Mouse (Mus musculus) myocyte (in vitro differentiated cells): ENCODE data around the gene Itpr1. TPM values are rescaled to one million over a fixed set of nuclear protein-coding genes. Genes with fewer than 3 reads are reported as not detected.

ENCODE experiments used
- H3K27me3 ChIP-seq: one replicate; pipeline ENCODE4 v1.6.1; 2011; ENCODE audit not compliant: control insufficient read depth, insufficient read depth, insufficient read length
- H3K36me3 ChIP-seq: one replicate; pipeline ENCODE4 v1.6.1; 2011; ENCODE audit not compliant: control insufficient read depth, insufficient read depth
- H3K4me2 ChIP-seq: one replicate; pipeline ENCODE4 v1.6.1; 2011; ENCODE audit warnings: low read depth, control low read depth
- H3K4me3 ChIP-seq: one replicate; pipeline ENCODE4 v1.5.1; 2011; ENCODE audit warnings: mild to moderate bottlenecking, control low read depth, moderate library complexity
- H3K79me2 ChIP-seq: one replicate; pipeline ENCODE4 v1.6.1; 2011; ENCODE audit not compliant: control insufficient read depth, insufficient read depth
- H3ac ChIP-seq: one replicate; pipeline ENCODE4 v1.6.1; 2011; ENCODE audit not compliant: control insufficient read depth, insufficient read length
- CEBPB ChIP-seq: IDR thresholded peaks from 2 replicates; pipeline ENCODE4 v1.6.1; 2011; ENCODE audit warnings: mild to moderate bottlenecking, moderate library complexity; ENCODE audit not compliant: poor library complexity, insufficient read depth, severe bottlenecking
- E2F4 ChIP-seq: IDR thresholded peaks from one replicate; pipeline ENCODE4 v1.6.1; 2011; ENCODE audit warnings: mild to moderate bottlenecking, control low read depth, moderate library complexity; ENCODE audit not compliant: insufficient read depth
- MAX ChIP-seq: IDR thresholded peaks from one replicate; pipeline ENCODE4 v1.6.1; 2011; ENCODE audit warnings: low read depth, mild to moderate bottlenecking, control low read depth
- MYOD1 ChIP-seq, 3 experiments: IDR thresholded peaks; one replicate each; pipeline ENCODE4 v1.6.1; 2011; ENCODE audit warnings: control low read depth in 2 of 3, low read depth in 2 of 3, mild to moderate bottlenecking in 2 of 3, moderate library complexity in 1 of 3; ENCODE audit not compliant: insufficient read length in 2 of 3, control insufficient read depth in 1 of 3
- MYOG ChIP-seq, 3 experiments: IDR thresholded peaks; one replicate each; pipeline ENCODE4 v1.6.1; 2011; ENCODE audit warnings: control low read depth in 2 of 3, low read depth in 2 of 3, mild to moderate bottlenecking in 2 of 3; ENCODE audit not compliant: insufficient read length in 2 of 3, control insufficient read depth in 1 of 3, insufficient read depth in 1 of 3
- POLR2A ChIP-seq: IDR thresholded peaks from one replicate; pipeline ENCODE4 v1.6.1; 2011; ENCODE audit warnings: low read depth, mild to moderate bottlenecking, control low read depth, moderate library complexity; ENCODE audit not compliant: insufficient read length
- POLR2AphosphoS2 ChIP-seq: IDR thresholded peaks from one replicate; pipeline ENCODE4 v1.6.1; 2011; ENCODE audit warnings: low read depth, control low read depth; ENCODE audit not compliant: insufficient read length
- REST ChIP-seq: IDR thresholded peaks from one replicate; pipeline ENCODE4 v1.6.1; 2011; ENCODE audit warnings: mild to moderate bottlenecking, control low read depth, moderate library complexity; ENCODE audit not compliant: insufficient read depth, insufficient read length
- SRF ChIP-seq: IDR thresholded peaks from one replicate; pipeline ENCODE4 v1.6.1; 2011; ENCODE audit warnings: low read depth; ENCODE audit not compliant: control insufficient read depth, insufficient read length
- TCF12 ChIP-seq: IDR thresholded peaks from one replicate; pipeline ENCODE4 v1.6.1; 2011; ENCODE audit warnings: mild to moderate bottlenecking, control low read depth; ENCODE audit not compliant: poor library complexity, insufficient read depth, severe bottlenecking
- TCF3 ChIP-seq: IDR thresholded peaks from one replicate; pipeline ENCODE4 v1.6.1; 2011; ENCODE audit warnings: low read depth, control low read depth; ENCODE audit not compliant: insufficient read length
- USF1 ChIP-seq: IDR thresholded peaks from one replicate; pipeline ENCODE4 v1.6.1; 2011; ENCODE audit warnings: low read depth, mild to moderate bottlenecking, control low read depth, moderate library complexity
- polyA plus RNA-seq: library from polyadenylated mRNA; unstranded; fragments of >200 nt; fragmentation: generic; extraction: Trizol; gene quantifications from one replicate; pipeline ENCODE4 v1.2.1, GENCODE M21; 2012; ENCODE audit warnings: missing spikeins

Itpr1 gene
- polyA plus RNA-seq, 1 experiment, result 3.1 TPM

DNA sequence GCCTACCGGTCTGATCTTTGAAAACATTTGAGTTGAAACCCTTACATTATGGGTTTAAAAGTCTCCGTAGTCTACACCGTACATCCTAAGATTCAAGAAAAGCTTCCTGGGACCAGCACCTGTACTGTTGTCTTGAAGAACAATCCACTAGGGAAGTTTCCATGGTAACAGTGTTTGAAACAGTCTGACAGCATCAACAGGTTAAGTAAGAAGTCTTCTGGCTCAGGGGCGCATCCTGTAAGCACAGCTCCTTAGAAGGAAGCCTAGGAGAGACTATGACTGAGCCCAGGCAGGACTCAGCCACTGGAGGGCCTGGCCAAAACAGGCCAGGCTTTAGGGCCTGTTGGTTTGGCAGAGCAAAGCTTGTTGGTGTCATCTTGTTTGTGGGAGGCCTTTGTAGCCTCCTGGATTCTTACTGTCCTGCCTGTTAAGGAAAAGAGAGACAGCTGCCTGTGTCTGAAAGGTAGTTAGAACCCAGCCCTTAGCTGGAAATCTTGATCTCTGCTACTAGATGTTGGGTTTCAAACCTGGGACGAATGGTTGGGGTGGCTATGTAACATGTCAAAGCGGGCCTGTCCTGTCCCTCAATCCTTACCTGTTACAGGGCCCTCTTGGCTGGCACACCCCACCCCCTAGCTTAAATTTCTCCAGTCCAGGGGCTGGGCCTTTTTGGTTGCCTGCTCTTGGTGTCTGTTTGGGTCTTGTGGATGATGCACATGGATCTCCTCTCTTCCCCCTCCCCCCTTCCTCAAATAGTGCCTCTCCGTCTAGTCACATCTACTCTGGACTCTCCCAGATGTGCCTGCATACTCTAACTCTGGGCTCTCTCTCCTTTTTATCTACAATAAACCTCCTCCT is 242.3 kb downstream of the Itpr1 start:
- no peak for TF ChIP-seq MYOG (IDR thresholded peaks at IDR 0.05; ENCODE audit: control insufficient read depth in 1 of 3, insufficient read depth in 1 of 3, insufficient read length in 2 of 3, low read depth in 2 of 3)
- TF ChIP-seq TCF12, result no peak
- no peak for TF ChIP-seq TCF3
- no peak for TF ChIP-seq E2F4
- TF ChIP-seq POLR2A, result no peak
- TF ChIP-seq POLR2AphosphoS2, result no peak
- TF ChIP-seq REST, result no peak
- no peak for TF ChIP-seq MAX
- TF ChIP-seq MYOD1 (IDR thresholded peaks at IDR 0.05; ENCODE audit: control insufficient read depth in 1 of 3, insufficient read length in 2 of 3, low read depth in 2 of 3), result no peak
- TF ChIP-seq USF1, result no peak
- TF ChIP-seq CEBPB, result no peak
- no peak for TF ChIP-seq SRF
- H3K4me2 ChIP-seq, result no peak overlapping the region
- no peak overlapping the region for H3ac ChIP-seq
- no peaks in the 10 kb centered on the region for H3K36me3 ChIP-seq
- H3K4me3 ChIP-seq, result no peak overlapping the region
- no peaks in the 10 kb centered on the region for H3K79me2 ChIP-seq
- H3K27me3 ChIP-seq, result no peaks in the 10 kb centered on the region

DNA sequence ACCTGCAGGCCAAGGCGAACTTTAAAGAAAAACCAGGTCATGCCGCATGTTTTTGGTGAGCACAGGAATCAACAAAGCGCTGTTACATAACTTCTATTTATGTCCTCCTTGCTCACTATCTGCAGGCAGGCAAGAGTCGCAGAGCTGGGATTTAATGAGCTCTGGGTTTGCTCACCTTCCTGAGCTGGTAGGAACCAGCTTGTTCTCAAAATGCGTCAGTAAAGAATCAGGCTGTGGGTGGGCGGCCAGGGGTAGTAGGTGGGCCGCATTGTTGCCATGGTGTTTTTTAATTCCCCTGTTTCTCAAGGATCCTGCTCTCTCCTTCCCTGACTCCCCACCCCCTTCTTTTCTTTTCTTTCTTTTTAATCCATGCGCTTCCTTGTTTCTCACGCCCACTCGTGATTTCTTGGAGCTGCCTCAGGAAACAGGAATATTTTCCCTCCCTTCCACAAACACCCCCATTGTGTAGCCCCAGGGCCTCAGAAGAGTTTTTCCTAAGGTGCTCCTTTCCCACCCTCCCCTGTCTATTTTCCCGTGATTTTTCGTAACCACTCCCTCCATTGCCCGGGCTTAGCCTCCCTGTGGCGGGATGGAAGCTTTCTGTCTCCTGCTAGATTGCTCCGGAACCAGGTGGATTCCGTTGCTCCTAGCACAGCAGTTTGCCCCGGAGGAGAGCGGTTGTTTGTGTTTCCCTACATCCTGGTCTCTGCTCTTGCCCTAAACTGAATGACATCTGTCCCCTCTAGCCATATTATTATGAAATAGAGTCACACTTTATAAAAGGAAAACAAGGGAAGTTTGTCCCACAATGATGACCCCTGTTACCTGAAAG is 243.6 kb downstream of the Itpr1 start:
- no peaks in the 10 kb centered on the region for H3K27me3 ChIP-seq
- no peak overlapping the region for H3K4me3 ChIP-seq
- H3K36me3 ChIP-seq, result no peaks in the 10 kb centered on the region
- H3ac ChIP-seq, result no peak overlapping the region
- TF ChIP-seq MYOD1 (IDR thresholded peaks at IDR 0.05; ENCODE audit: control insufficient read depth in 1 of 3, insufficient read length in 2 of 3, low read depth in 2 of 3) (no peak), TCF3 (no peak), POLR2AphosphoS2 (no peak), E2F4 (no peak), TCF12 (no peak), USF1 (no peak), REST (no peak), SRF (no peak), MAX (no peak), POLR2A (no peak), MYOG (IDR thresholded peaks at IDR 0.05; ENCODE audit: control insufficient read depth in 1 of 3, insufficient read depth in 1 of 3, insufficient read length in 2 of 3, low read depth in 2 of 3) (no peak), CEBPB (no peak)
- H3K79me2 ChIP-seq, result no peaks in the 10 kb centered on the region
- H3K4me2 ChIP-seq, result peak overlapping the region; percentile 69

DNA sequence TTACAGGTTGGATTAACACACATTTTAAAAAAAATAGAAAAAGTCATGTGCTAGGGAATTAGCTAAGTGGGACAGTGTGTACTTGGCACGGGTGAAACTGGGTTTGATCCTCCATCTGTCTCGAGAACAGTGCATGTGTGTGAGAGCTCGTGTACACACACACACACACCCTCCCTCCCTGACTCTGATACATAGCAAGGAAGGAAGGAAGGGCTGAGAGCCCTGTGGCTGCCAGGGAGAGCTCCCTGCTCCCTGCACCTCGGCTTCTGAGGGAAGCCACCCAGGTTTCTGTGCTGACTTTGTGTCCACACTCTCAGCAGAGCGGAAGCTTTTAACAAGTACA is 244.1 kb downstream of the Itpr1 start:
- H3K27me3 ChIP-seq, result no peaks in the 10 kb centered on the region
- no peak overlapping the region for H3K4me3 ChIP-seq
- TF ChIP-seq POLR2A (peak; percentile 38), REST (no peak), CEBPB (no peak), TCF12 (no peak), TCF3 (no peak), MYOD1 (IDR thresholded peaks at IDR 0.05; ENCODE audit: control insufficient read depth in 1 of 3, insufficient read length in 2 of 3, low read depth in 2 of 3) (peak in 1 of 3 experiments; percentile 2)
- H3K36me3 ChIP-seq, result no peaks in the 10 kb centered on the region
- no peaks in the 10 kb centered on the region for H3K79me2 ChIP-seq
- H3ac ChIP-seq, result no peak overlapping the region
- peak overlapping the region; percentile 69 for H3K4me2 ChIP-seq

DNA sequence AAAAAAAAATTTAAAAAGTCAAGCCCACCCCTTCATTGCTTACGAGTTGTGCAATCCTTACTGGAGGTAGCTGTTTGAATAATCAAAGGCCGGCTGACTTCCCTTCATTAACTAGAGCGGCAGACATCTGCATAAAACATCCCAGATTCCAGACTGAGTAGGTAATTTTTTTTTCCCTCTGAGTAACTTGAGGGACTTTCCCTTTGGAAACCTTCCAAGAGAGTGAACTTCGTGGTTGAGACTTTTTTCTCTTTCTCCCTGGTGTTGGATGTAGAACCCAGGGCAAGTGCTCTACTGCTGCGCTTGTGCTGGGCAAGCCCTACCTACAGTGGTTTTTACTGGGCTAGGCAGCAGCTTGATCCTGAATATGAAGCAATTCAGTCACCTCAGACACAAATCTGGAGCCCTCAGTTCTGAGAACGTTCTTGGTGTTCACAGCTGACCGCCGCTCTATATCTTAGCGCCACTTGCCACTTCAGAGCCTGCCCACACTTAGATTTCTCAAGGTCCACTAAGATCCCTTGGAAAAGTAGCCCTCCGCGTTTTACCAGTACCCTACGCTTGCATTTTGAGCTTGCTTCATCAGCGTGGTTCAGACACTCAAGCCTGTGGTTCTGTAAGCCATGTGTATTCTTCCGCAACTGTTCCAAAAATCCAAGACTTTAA is 244.8 kb downstream of the Itpr1 start:
- Histone ChIP-seq H3K4me3 (no peak overlapping the region), H3ac (no peak overlapping the region), H3K4me2 (peak overlapping the region; percentile 69), H3K36me3 (no peaks in the 10 kb centered on the region), H3K27me3 (no peaks in the 10 kb centered on the region), H3K79me2 (no peaks in the 10 kb centered on the region)
- no peak for TF ChIP-seq MAX
- TF ChIP-seq MYOD1 (IDR thresholded peaks at IDR 0.05; ENCODE audit: control insufficient read depth in 1 of 3, insufficient read length in 2 of 3, low read depth in 2 of 3), result no peak
- peak; percentile 93 for TF ChIP-seq CEBPB
- TF ChIP-seq SRF, result no peak
